In the genomic region with DNA sequence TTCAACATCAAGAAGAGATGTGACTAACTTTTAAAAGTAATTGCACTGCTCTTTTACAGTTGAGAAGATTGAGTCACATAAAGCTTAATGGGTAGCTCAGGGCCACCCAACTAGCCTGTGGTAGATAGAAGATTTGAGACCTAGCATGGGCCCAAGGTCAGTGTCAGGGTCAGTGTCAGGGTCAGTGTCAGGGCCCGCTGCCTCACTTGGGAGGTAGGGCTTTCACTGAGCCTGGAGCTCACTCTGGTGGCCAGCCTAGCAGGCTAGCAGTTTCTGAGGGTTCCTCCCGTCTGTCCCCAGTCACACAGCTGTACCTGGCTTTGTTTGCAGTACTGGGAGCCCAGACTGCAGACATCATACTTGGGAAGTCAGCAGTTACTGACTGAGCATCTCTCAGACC, we compare ENCODE assay signal across 8 mouse cellular contexts. TPM values are rescaled to one million over a fixed set of nuclear protein-coding genes. Genes with fewer than 3 reads are reported as not detected.
A peak's percentile ranks its signal among the peaks of the same experiment; 100 is the strongest.
DNase-seq lines count a peak whose midpoint lies in the region; ATAC-seq and TF ChIP-seq lines count a peak whose summit lies in the region.

No protein-coding gene starts in this region.

- DNase-seq in heart, adult 2 months = peak in 1 of 2 experiments; percentile 38
- DNase-seq in heart, adult 11 months = no peak
- DNase-seq in lung, postnatal 0 days (ENCODE audit: low spot score) = no peak
- no peak for DNase-seq in lung, postnatal 10 days
- DNase-seq in left cerebral cortex, adult 8-10 months (ENCODE audit: low spot score in 2 of 2) = no peak

- no peaks in the 10 kb centered on the region for H3K27me3 ChIP-seq in heart, adult 2 months (ENCODE audit: control insufficient read depth, insufficient read depth, low read length)
- no peaks in the 10 kb centered on the region for H3K27me3 ChIP-seq in lung, postnatal 0 days (replicated peaks; ENCODE audit: insufficient read depth, low read length)
- H3K27me3 ChIP-seq in embryonic facial prominence, embryonic 15.5 days = no peaks in the 10 kb centered on the region
- no peaks in the 10 kb centered on the region for H3K27me3 ChIP-seq in myocyte (ENCODE audit: control insufficient read depth, insufficient read depth, insufficient read length)
- H3K27me3 ChIP-seq in forebrain, embryonic 16.5 days (replicated peaks; ENCODE audit: control insufficient read depth, insufficient read depth, low read length) = no peaks in the 10 kb centered on the region

- peaks cover 22% of the 10 kb centered on the region for H3K4me1 ChIP-seq in heart, adult 2 months (ENCODE audit: control insufficient read depth, insufficient read depth, low read length)
- peaks cover 14% of the 10 kb centered on the region; the same call in 1 of the 2 replicates for H3K4me1 ChIP-seq in lung, postnatal 0 days (ENCODE audit: insufficient read depth, low read depth, low read length)
- peaks cover 20% of the 10 kb centered on the region for H3K4me1 ChIP-seq in embryonic facial prominence, embryonic 15.5 days
- H3K4me1 ChIP-seq in forebrain, embryonic 16.5 days (replicated peaks; ENCODE audit: control insufficient read depth, insufficient read depth, low read length) = no peaks in the 10 kb centered on the region

- ATAC-seq in lung, postnatal 0 days = peak; percentile 45
- no peak for ATAC-seq in embryonic facial prominence, embryonic 15.5 days (ENCODE audit: insufficient number of reproducible peaks, low FRiP score, low TSS enrichment, low read depth)
- ATAC-seq in forebrain, embryonic 16.5 days = no peak

- no peak overlapping the region for H3K4me2 ChIP-seq in lung, postnatal 0 days (replicated peaks; ENCODE audit: low read depth, low read length)
- H3K4me2 ChIP-seq in embryonic facial prominence, embryonic 15.5 days (replicated peaks) = no peak overlapping the region
- peak overlapping the region; percentile 43 for H3K4me2 ChIP-seq in myocyte (ENCODE audit: low read depth)
- no peak overlapping the region for H3K4me2 ChIP-seq in forebrain, embryonic 16.5 days (ENCODE audit: low read length)

- no peak overlapping the region for H3K4me3 ChIP-seq in heart, adult 2 months
- no peak overlapping the region for H3K4me3 ChIP-seq in lung, postnatal 0 days (ENCODE audit: low read depth, low read length)
- H3K4me3 ChIP-seq in embryonic facial prominence, embryonic 15.5 days (replicated peaks) = no peak overlapping the region
- H3K4me3 ChIP-seq in myocyte = no peak overlapping the region
- H3K4me3 ChIP-seq in forebrain, embryonic 16.5 days (replicated peaks; ENCODE audit: low read length) = no peak overlapping the region

- H3K9me3 ChIP-seq in lung, postnatal 0 days (ENCODE audit: low read length) = no peaks in the 10 kb centered on the region
- H3K9me3 ChIP-seq in embryonic facial prominence, embryonic 15.5 days (replicated peaks) = no peaks in the 10 kb centered on the region
- H3K9me3 ChIP-seq in forebrain, embryonic 16.5 days (ENCODE audit: control insufficient read depth, low read length) = no peaks in the 10 kb centered on the region

- peaks cover 15% of the 10 kb centered on the region for H3K36me3 ChIP-seq in heart, adult 2 months (ENCODE audit: control insufficient read depth, insufficient read depth, low read length)
- H3K36me3 ChIP-seq in lung, postnatal 0 days (ENCODE audit: insufficient read depth, low read length) = no peaks in the 10 kb centered on the region
- H3K36me3 ChIP-seq in embryonic facial prominence, embryonic 15.5 days = no peaks in the 10 kb centered on the region
- H3K36me3 ChIP-seq in myocyte (ENCODE audit: control insufficient read depth, insufficient read depth) = no peaks in the 10 kb centered on the region
- H3K36me3 ChIP-seq in forebrain, embryonic 16.5 days (ENCODE audit: control insufficient read depth, insufficient read depth) = no peaks in the 10 kb centered on the region

- no peak overlapping the region for H3ac ChIP-seq in myocyte (ENCODE audit: control insufficient read depth, insufficient read length)

- TF ChIP-seq CTCF in heart, adult 2 months (IDR thresholded peaks at IDR 0.05) = peak; percentile 68
- TF ChIP-seq CTCF in lung, postnatal 0 days (IDR thresholded peaks at IDR 0.05) = peak; percentile 47

- peak; percentile 52; the same call in 1 of the 2 replicates for TF ChIP-seq EP300 in heart, adult 2 months (IDR thresholded peaks at IDR 0.05; ENCODE audit: insufficient read depth, low read depth, low read length)
- TF ChIP-seq EP300 in lung, postnatal 0 days (IDR thresholded peaks at IDR 0.05) = no peak

- H3K27ac ChIP-seq in heart, adult 2 months = peak overlapping the region; percentile 69
- peak overlapping the region; percentile 78 for H3K27ac ChIP-seq in lung, postnatal 0 days (ENCODE audit: low read length)
- H3K27ac ChIP-seq in embryonic facial prominence, embryonic 15.5 days (replicated peaks) = peak overlapping the region; percentile 53; the same call in 1 of the 2 replicates
- no peak overlapping the region for H3K27ac ChIP-seq in forebrain, embryonic 16.5 days (ENCODE audit: low read length)

- H3K9ac ChIP-seq in heart, adult 2 months (ENCODE audit: low read depth, low read length) = no peak overlapping the region
- no peak overlapping the region for H3K9ac ChIP-seq in lung, postnatal 0 days (replicated peaks; ENCODE audit: low read depth)
- no peak overlapping the region for H3K9ac ChIP-seq in embryonic facial prominence, embryonic 15.5 days
- no peak overlapping the region for H3K9ac ChIP-seq in forebrain, embryonic 16.5 days (replicated peaks; ENCODE audit: low read depth, low read length)

- intact Hi-C loops in heart, adult 2 months (cut with DNase I) = loop anchor here (5.0 kb wide), 2 partner anchors 47 to 237 kb away; partner anchors contain the start of gene Cyth3

- WGBS in heart, adult 2 months = 20% methylated on average over 2 of the region's 2 CpGs
- WGBS in lung, postnatal 0 days = 48% methylated on average over 2 of the region's 2 CpGs
- WGBS in embryonic facial prominence, embryonic 15.5 days = 47% methylated on average over 2 of the region's 2 CpGs
- WGBS in forebrain, embryonic 16.5 days = 45% methylated on average over 2 of the region's 2 CpGs

- H3K79me2 ChIP-seq in heart, adult 2 months (replicated peaks; ENCODE audit: control insufficient read depth, insufficient read depth, low read length) = peaks cover 4% of the 10 kb centered on the region
- H3K79me2 ChIP-seq in myocyte (ENCODE audit: control insufficient read depth, insufficient read depth) = peaks cover 85% of the 10 kb centered on the region

- no peak for TF ChIP-seq POLR2A in heart, adult 2 months (IDR thresholded peaks at IDR 0.05; ENCODE audit: insufficient read depth, low read depth, low read length)
- no peak for TF ChIP-seq POLR2A in myocyte (IDR thresholded peaks at IDR 0.05; ENCODE audit: insufficient read length, low read depth)

TF ChIP-seq in myocyte, 11 proteins besides CTCF, POLR2A, EP300 and RAD21:
- TF ChIP-seq REST (IDR thresholded peaks at IDR 0.05; ENCODE audit: insufficient read depth, insufficient read length) (no peak), TCF12 (IDR thresholded peaks at IDR 0.05; ENCODE audit: insufficient read depth, poor library complexity, severe bottlenecking) (no peak), USF1 (IDR thresholded peaks at IDR 0.05; ENCODE audit: low read depth) (no peak), MYOD1 (IDR thresholded peaks at IDR 0.05; ENCODE audit: control insufficient read depth in 1 of 3, insufficient read length in 2 of 3, low read depth in 2 of 3) (no peak), CEBPB (IDR thresholded peaks at IDR 0.05; ENCODE audit: insufficient read depth, poor library complexity, severe bottlenecking) (no peak), POLR2AphosphoS2 (IDR thresholded peaks at IDR 0.05; ENCODE audit: insufficient read length, low read depth) (no peak), MAX (IDR thresholded peaks at IDR 0.05; ENCODE audit: low read depth) (no peak), E2F4 (IDR thresholded peaks at IDR 0.05; ENCODE audit: insufficient read depth) (no peak), MYOG (IDR thresholded peaks at IDR 0.05; ENCODE audit: control insufficient read depth in 1 of 3, insufficient read depth in 1 of 3, insufficient read length in 2 of 3, low read depth in 2 of 3) (no peak), SRF (IDR thresholded peaks at IDR 0.05; ENCODE audit: control insufficient read depth, insufficient read length, low read depth) (no peak), TCF3 (IDR thresholded peaks at IDR 0.05; ENCODE audit: insufficient read length, low read depth) (no peak)

RNA-seq across cellular contexts. Expression of gene Cyth3, which starts 47.1 kb away (rescaled TPM):
- total RNA-seq in heart, adult 2 months (2021) = 10 to 100 TPM; 26.1 to 44.6 TPM
- 25.1 and 39.2 TPM in 2 replicates for polyA plus RNA-seq in heart, adult 2 months (2012; rRNA removed)
- 87.3 and 96.6 TPM in 2 replicates for polyA plus RNA-seq in lung, postnatal 0 days (2015; fragmentation: Nextera tagmentation; extraction: Ambion mirVana)
- 61.1 and 62.0 TPM in 2 replicates for polyA plus RNA-seq in embryonic facial prominence, embryonic 15.5 days (2015; fragmentation: Nextera tagmentation; extraction: Ambion mirVana)
- 18.5 TPM for polyA plus RNA-seq in myocyte (2012; fragmentation: generic; extraction: Trizol)
- 48.8 and 51.9 TPM in 2 replicates for polyA plus RNA-seq in forebrain, embryonic 16.5 days (2015; fragmentation: Nextera tagmentation; extraction: Ambion mirVana)
- total RNA-seq in left cerebral cortex, adult 8-10 months (2022) = 10 to 100 TPM; 29.9 to 37.5 (median 32.7) TPM
